Mouse (Mus musculus) MEL (cell line): ENCODE results near the gene Mrtfa.

ENCODE experiments used
- BHLHE40 ChIP-seq: IDR thresholded peaks from 2 replicates; pipeline ENCODE4 v1.6.1; 2012; ENCODE audit warnings: low read depth, mild to moderate bottlenecking, inconsistent platforms, low read length, improper control_type of control experiment, borderline replicate concordance
- CHD1 ChIP-seq: IDR thresholded peaks from 2 replicates; pipeline ENCODE4 v1.6.1; 2012; ENCODE audit warnings: low read depth, mild to moderate bottlenecking, inconsistent platforms, low read length, improper control_type of control experiment
- EP300 ChIP-seq, 2 experiments: IDR thresholded peaks; 2 replicates each; pipeline ENCODE4 v1.6.1; 2011; ENCODE audit warnings: improper control_type of control experiment in 2 of 2, low read length in 2 of 2, low read depth in 1 of 2, mild to moderate bottlenecking in 1 of 2
- HCFC1 ChIP-seq: IDR thresholded peaks from 2 replicates; pipeline ENCODE4 v1.6.1; 2012; ENCODE audit warnings: low read depth, mild to moderate bottlenecking, inconsistent platforms, low read length, improper control_type of control experiment, moderate library complexity
- MYC ChIP-seq: IDR thresholded peaks from 2 replicates; pipeline ENCODE4 v1.6.1; 2011; ENCODE audit warnings: low read depth, mild to moderate bottlenecking, low read length, improper control_type of control experiment, moderate library complexity
- POLR2A ChIP-seq, 2 experiments: IDR thresholded peaks; 2 replicates each; pipeline ENCODE4 v1.6.1; 2011 to 2012; ENCODE audit warnings: low read length in 2 of 2, mild to moderate bottlenecking in 2 of 2, control low read depth in 1 of 2, improper control_type of control experiment in 1 of 2, low read depth in 1 of 2, moderate library complexity in 1 of 2; ENCODE audit not compliant: control insufficient read depth in 1 of 2, insufficient read depth in 1 of 2, poor library complexity in 1 of 2
- TBP ChIP-seq: IDR thresholded peaks from 2 replicates; pipeline ENCODE4 v1.8.0; 2011; ENCODE audit warnings: low read depth, low read length, improper control_type of control experiment
- TCF12 ChIP-seq: IDR thresholded peaks from 2 replicates; pipeline ENCODE4 v1.6.1; 2014; ENCODE audit warnings: low read depth, mild to moderate bottlenecking, inconsistent platforms, low read length, improper control_type of control experiment, moderate library complexity

- no peak for TF ChIP-seq TCF12
- TF ChIP-seq EP300 (IDR thresholded peaks at IDR 0.05; ENCODE audit: low read depth in 1 of 2, low read length in 2 of 2) = no peak
- TF ChIP-seq BHLHE40 = no peak
- no peak for TF ChIP-seq TBP
- no peak for TF ChIP-seq MYC
- TF ChIP-seq POLR2A (IDR thresholded peaks at IDR 0.05; ENCODE audit: control insufficient read depth in 1 of 2, insufficient read depth in 1 of 2, low read depth in 1 of 2, low read length in 2 of 2, poor library complexity in 1 of 2) = no peak
- TF ChIP-seq HCFC1 = no peak
- TF ChIP-seq CHD1 = no peak
These were observed 152.1 kb downstream of the Mrtfa start for GRCm38 (mm10) chr15:81038419-81038818.
